Mouse (Mus musculus): ENCODE measurements around the gene Sarnp. TPM values are rescaled to one million over a fixed set of nuclear protein-coding genes. Genes with fewer than 3 reads are reported as not detected.
A peak's percentile ranks its signal among the peaks of the same experiment; 100 is the strongest.

Gene Sarnp
- 66.7 and 88.6 TPM in 2 replicates for polyA plus RNA-seq (2012; ENCODE audit: insufficient read depth, insufficient read length, missing spikeins)

DNA sequence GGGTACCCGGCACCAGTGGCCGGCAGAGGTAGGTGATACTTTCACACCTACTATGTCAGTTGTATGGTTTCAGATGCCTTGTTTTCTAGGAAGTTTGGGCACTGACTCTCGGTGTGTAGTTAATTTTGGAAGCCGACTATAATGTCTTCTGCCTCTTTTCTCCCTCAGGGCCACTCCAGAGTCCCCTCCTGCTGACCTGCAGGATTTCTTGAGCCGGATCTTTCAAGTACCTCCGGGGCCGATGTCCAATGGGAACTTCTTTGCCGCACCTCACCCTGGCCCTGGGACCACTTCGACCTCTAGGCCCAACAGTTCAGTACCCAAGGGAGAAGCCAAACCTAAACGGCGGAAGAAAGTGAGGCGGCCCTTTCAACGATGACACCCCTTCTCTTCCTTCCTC lies at the start of gene Sarnp:
Sarnp (plus strand) TSS at position 301 of the 400 bp plus-strand sequence.
- H3K4me3 ChIP-seq (ENCODE audit: insufficient read depth, low read depth, low read length) = no peak within 1 kb of the TSS
- H3K4me1 ChIP-seq (ENCODE audit: control insufficient read depth, insufficient read depth, insufficient read length, low read length) = no peaks in the 10 kb centered on the region
- H3K27ac ChIP-seq (replicated peaks; ENCODE audit: low read depth, low read length) = no peak within 1 kb of the TSS

- Histone ChIP-seq H3K27ac (replicated peaks; ENCODE audit: low read depth, low read length) (no peak overlapping the region), H3K4me3 (ENCODE audit: insufficient read depth, low read depth, low read length) (no peak overlapping the region), H3K4me1 (ENCODE audit: control insufficient read depth, insufficient read depth, insufficient read length, low read length) (0 out of 2 replicates have a peak, but pooled peaks cover 2% of the 10 kb centered on the region)
Observed at GRCm38 (mm10) chr10:128772895-128773294, 44.2 kb upstream of the Sarnp start.

- Histone ChIP-seq H3K27ac (replicated peaks; ENCODE audit: low read depth, low read length) (no peak overlapping the region), H3K4me3 (ENCODE audit: insufficient read depth, low read depth, low read length) (no peak overlapping the region), H3K4me1 (ENCODE audit: control insufficient read depth, insufficient read depth, insufficient read length, low read length) (peaks cover 7% of the 10 kb centered on the region; the same call in 1 of the 2 replicates)
Observed at GRCm38 (mm10) chr10:128773685-128774084, 43.4 kb upstream of the Sarnp start.

- Histone ChIP-seq H3K27ac (replicated peaks; ENCODE audit: low read depth, low read length) (peak overlapping the region; percentile 99), H3K4me3 (ENCODE audit: insufficient read depth, low read depth, low read length) (no peak overlapping the region), H3K4me1 (ENCODE audit: control insufficient read depth, insufficient read depth, insufficient read length, low read length) (peaks cover 10% of the 10 kb centered on the region; the same call in 1 of the 2 replicates)
Observed at GRCm38 (mm10) chr10:128778441-128778840, 38.7 kb upstream of the Sarnp start.

- Histone ChIP-seq H3K4me3 (ENCODE audit: insufficient read depth, low read depth, low read length) (peak overlapping the region; percentile 24), H3K27ac (replicated peaks; ENCODE audit: low read depth, low read length) (peak overlapping the region; percentile 99), H3K4me1 (ENCODE audit: control insufficient read depth, insufficient read depth, insufficient read length, low read length) (peaks cover 10% of the 10 kb centered on the region; the same call in 1 of the 2 replicates)
Observed at GRCm38 (mm10) chr10:128779011-128779795, 37.9 kb upstream of the Sarnp start.

DNA sequence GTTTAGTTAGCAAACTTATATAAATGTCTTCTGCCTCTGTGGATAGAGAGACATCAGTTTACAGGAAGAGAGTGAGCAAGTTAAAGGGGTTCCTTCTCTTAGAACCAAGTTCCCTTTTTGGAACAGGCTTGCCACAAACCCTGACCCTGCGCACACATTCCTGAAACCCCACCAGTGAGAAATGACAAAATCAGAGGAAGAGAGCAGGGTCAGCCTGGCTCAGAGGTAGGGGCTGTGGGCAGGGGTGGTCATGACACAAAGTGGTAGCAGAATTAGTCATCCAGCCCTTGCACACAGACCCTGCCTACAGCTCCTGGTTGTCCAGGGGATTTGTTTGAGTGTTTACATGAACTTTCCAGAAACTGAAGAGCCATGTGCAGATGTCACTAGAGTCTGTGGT lies 36.9 kb upstream of the Sarnp start:
- Histone ChIP-seq H3K4me1 (ENCODE audit: control insufficient read depth, insufficient read depth, insufficient read length, low read length) (peaks cover 10% of the 10 kb centered on the region; the same call in 1 of the 2 replicates), H3K4me3 (ENCODE audit: insufficient read depth, low read depth, low read length) (no peak overlapping the region), H3K27ac (replicated peaks; ENCODE audit: low read depth, low read length) (peak overlapping the region; percentile 53; the same call in 1 of the 2 replicates)

DNA sequence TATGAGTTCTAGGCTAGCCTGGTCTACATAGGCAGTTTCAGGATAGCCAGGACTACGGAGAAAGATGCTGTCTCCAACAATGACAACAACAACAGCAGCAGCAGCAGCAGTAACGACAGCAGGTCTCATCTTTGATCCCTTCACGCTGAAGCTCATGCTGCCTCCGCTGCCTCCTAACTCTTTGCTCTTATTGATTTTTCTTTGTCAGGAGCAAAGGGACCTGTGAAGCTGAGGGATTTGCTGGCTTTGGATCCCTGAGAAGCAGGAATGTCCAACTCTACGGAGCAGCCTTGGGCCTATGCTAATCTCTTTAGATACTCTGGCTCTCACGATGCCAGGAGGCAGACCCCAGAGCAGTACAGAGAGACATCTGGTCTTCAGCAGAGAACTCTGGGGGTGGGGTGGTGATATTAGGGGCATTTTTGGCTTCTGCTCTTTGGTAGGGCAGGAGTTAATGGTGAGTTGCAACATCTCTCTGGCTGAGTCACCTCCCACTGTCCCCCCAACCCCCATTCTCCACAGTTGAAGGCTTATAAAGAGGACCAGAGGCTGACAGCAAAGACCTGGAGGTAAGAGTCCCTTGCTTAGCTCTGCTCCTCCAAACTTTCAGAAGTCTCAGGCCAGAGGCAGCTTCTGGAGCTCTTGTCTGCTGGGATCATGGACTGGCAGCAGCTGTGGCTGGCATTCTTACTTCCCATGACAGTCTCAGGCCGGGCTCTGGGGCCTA lies 26.6 kb upstream of the Sarnp start, which contains the start of gene Mmp19:
Mmp19 (plus strand) TSS at position 513 of the 727 bp plus-strand sequence.
- Histone ChIP-seq H3K27ac (replicated peaks; ENCODE audit: low read depth, low read length) (peak within 1 kb of the TSS; percentile 81), H3K4me3 (ENCODE audit: insufficient read depth, low read depth, low read length) (peak within 1 kb of the TSS; percentile 65), H3K4me1 (ENCODE audit: control insufficient read depth, insufficient read depth, insufficient read length, low read length) (0 out of 2 replicates have a peak, but pooled peaks cover 3% of the 10 kb centered on the region)

- Histone ChIP-seq H3K4me3 (ENCODE audit: insufficient read depth, low read depth, low read length) (no peak overlapping the region), H3K4me1 (ENCODE audit: control insufficient read depth, insufficient read depth, insufficient read length, low read length) (0 out of 2 replicates have a peak, but pooled peaks cover 3% of the 10 kb centered on the region), H3K27ac (replicated peaks; ENCODE audit: low read depth, low read length) (no peak overlapping the region)
Observed at GRCm38 (mm10) chr10:128792041-128792440, 25.1 kb upstream of the Sarnp start.

GRCm38 (mm10) chr10:128793258-128793657 lies 23.9 kb upstream of the Sarnp start:
- Histone ChIP-seq H3K4me1 (ENCODE audit: control insufficient read depth, insufficient read depth, insufficient read length, low read length) (0 out of 2 replicates have a peak, but pooled peaks cover 3% of the 10 kb centered on the region), H3K27ac (replicated peaks; ENCODE audit: low read depth, low read length) (no peak overlapping the region), H3K4me3 (ENCODE audit: insufficient read depth, low read depth, low read length) (no peak overlapping the region)

DNA sequence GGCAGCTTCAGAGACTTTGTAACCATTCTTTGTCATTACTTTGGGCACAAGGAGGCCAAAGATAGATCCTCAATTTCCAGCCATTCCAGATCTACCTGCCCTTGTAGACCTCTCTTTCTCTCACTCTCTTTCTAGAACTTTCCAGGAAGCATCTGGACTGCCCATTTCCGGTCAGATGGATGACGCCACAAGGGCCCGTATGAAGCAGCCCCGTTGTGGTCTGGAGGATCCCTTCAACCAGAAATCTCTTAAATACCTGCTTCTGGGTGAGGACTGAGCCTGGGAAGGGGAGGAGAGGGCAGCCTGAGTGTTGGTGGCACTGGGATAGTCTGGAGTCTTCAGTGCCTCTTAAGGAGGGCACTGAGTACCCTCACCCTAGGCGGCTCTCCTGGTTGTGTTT lies 22.7 kb upstream of the Sarnp start:
- H3K27ac ChIP-seq (replicated peaks; ENCODE audit: low read depth, low read length) = no peak overlapping the region
- 0 out of 2 replicates have a peak, but pooled peaks cover 3% of the 10 kb centered on the region for H3K4me1 ChIP-seq (ENCODE audit: control insufficient read depth, insufficient read depth, insufficient read length, low read length)

GRCm38 (mm10) chr10:128795581-128795980 lies 21.6 kb upstream of the Sarnp start:
- Histone ChIP-seq H3K4me3 (ENCODE audit: insufficient read depth, low read depth, low read length) (no peak overlapping the region), H3K4me1 (ENCODE audit: control insufficient read depth, insufficient read depth, insufficient read length, low read length) (0 out of 2 replicates have a peak, but pooled peaks cover under 1% of the 10 kb centered on the region), H3K27ac (replicated peaks; ENCODE audit: low read depth, low read length) (no peak overlapping the region)

More for the DNA sequence above, 22.7 kb upstream of the Sarnp start:
- no peak overlapping the region for H3K4me3 ChIP-seq (ENCODE audit: insufficient read depth, low read depth, low read length)

DNA sequence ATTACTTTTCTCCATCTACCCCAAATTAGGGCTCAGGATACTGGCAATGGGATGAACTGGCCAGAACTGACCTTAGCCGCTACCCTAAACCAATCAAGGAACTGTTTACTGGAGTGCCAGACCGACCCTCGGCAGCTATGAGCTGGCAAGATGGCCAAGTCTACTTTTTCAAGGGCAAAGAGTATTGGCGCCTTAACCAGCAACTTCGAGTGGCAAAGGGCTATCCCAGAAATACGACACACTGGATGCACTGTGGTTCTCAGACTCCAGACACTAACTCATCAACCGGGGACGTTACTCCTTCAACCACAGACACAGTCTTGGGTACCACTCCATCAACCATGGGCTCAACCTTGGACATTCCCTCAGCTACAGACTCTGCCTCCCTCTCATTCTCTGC lies 18.5 kb upstream of the Sarnp start:
- H3K4me1 ChIP-seq (ENCODE audit: control insufficient read depth, insufficient read depth, insufficient read length, low read length) = no peaks in the 10 kb centered on the region
- H3K27ac ChIP-seq (replicated peaks; ENCODE audit: low read depth, low read length) = no peak overlapping the region
- H3K4me3 ChIP-seq (ENCODE audit: insufficient read depth, low read depth, low read length) = no peak overlapping the region

DNA sequence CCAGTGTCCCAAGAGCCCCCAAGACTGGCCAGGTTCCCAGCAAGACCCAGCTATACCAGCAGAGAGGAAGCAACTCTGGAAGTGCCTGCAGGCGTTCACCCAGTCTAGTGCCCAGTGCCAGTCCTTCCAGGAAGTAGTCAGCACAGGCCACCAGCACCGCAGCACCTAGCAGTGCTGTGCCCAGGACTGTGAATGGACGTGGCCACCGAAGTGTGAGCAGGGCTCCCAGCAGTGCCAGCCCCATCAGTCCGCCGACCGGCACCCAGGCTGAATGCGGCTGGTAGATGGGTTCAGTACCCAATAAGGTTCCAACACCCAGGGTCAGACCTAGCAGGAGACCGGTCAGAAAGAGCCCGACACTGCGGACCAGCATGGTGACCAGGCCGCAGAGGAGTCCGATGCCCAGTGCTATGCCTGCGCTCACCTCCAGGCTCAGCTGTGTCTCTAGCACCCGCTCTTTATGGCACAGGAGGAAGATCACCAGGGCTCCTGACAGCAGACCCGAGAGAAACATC lies 15.1 kb upstream of the Sarnp start:
- Histone ChIP-seq H3K27ac (replicated peaks; ENCODE audit: low read depth, low read length) (no peak overlapping the region), H3K4me1 (ENCODE audit: control insufficient read depth, insufficient read depth, insufficient read length, low read length) (peaks cover 8% of the 10 kb centered on the region), H3K4me3 (ENCODE audit: insufficient read depth, low read depth, low read length) (no peak overlapping the region)

DNA sequence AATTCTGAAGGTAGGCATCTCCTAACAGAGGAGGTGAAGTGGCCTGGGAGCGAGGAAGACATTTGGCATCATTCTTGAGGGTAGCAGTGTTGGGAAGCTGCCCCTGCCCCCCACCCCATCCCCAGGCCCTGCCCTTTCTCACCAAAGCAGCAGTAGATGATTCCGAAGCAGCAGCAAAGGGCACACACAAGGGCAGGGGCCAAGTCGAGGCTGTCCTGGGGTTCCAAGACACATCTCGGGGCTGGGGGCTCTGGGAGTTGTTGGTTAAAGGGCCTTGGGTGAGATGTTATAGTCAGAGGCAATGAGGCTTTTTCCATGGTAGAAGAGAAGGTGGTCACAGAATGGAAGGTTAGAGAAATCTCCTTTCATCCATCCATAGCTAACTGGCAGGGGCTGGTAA lies 14.2 kb upstream of the Sarnp start:
- peaks cover 10% of the 10 kb centered on the region for H3K4me1 ChIP-seq (ENCODE audit: control insufficient read depth, insufficient read depth, insufficient read length, low read length)
- no peak overlapping the region for H3K27ac ChIP-seq (replicated peaks; ENCODE audit: low read depth, low read length)
- H3K4me3 ChIP-seq (ENCODE audit: insufficient read depth, low read depth, low read length) = peak overlapping the region; percentile 92; the same call in 1 of the 2 replicates

DNA sequence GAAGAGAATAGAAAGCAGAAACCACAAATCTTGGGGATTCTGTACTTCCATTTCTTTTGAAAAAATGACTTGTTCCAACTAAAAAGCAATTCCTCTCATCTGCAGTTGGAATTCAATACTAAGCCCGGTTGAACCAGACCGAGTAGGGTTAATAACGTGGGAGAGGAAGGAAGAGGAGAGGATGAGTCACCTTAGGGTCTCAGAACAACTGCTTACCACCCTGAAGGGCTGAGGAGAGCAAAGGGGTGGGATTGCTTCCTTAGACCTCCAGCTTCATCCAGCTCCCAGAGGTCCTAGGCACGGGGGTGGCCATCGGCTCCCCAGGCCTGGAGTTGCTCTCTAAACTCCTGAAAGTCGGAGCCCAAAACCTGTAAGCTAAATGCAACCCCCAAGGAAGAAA lies 13.8 kb upstream of the Sarnp start:
- Histone ChIP-seq H3K4me1 (ENCODE audit: control insufficient read depth, insufficient read depth, insufficient read length, low read length) (peaks cover 10% of the 10 kb centered on the region), H3K4me3 (ENCODE audit: insufficient read depth, low read depth, low read length) (peak overlapping the region; percentile 92), H3K27ac (replicated peaks; ENCODE audit: low read depth, low read length) (peak overlapping the region; percentile 91)

Data from brown adipose tissue, adult 24 weeks (tissue).